Mouse (Mus musculus) neural tube, embryonic 14.5 days (tissue): Measurements from ENCODE around the gene Serpinb11. TPM values are rescaled to one million over a fixed set of nuclear protein-coding genes. Genes with fewer than 3 reads are reported as not detected.

Experiments used
- ATAC-seq: fragments of 200-750 bp; cut with Nextera tagmentation; 2 replicates; pipeline ENCODE4 v1.8.0; 2017; ENCODE audit warnings: low read depth, mild to moderate bottlenecking, moderate TSS enrichment, moderate library complexity
- H3K27ac ChIP-seq: fragments of 300-500 bp; sonication (generic); 2 replicates; pipeline ENCODE4 v1.5.1; 2014; ENCODE audit warnings: low read depth, mild to moderate bottlenecking, control low read depth, low read length, moderate library complexity, mixed read lengths
- H3K27me3 ChIP-seq: fragments of 300-500 bp; sonication (generic); 2 replicates; pipeline ENCODE4 v1.6.1; 2014; ENCODE audit warnings: low read length; ENCODE audit not compliant: control insufficient read depth, insufficient read depth
- H3K36me3 ChIP-seq: fragments of 300-500 bp; sonication (generic); 2 replicates; pipeline ENCODE4 v1.6.1; 2014; ENCODE audit warnings: low read length, mixed read lengths; ENCODE audit not compliant: control insufficient read depth, insufficient read depth
- H3K4me1 ChIP-seq: fragments of 300-500 bp; sonication (generic); 2 replicates; pipeline ENCODE4 v1.6.1; 2014; ENCODE audit warnings: low read length; ENCODE audit not compliant: control insufficient read depth, insufficient read depth
- H3K4me2 ChIP-seq: fragments of 300-500 bp; sonication (generic); 2 replicates; pipeline ENCODE4 v1.6.1; 2014; ENCODE audit warnings: mild to moderate bottlenecking, low read depth, low read length, control low read depth
- H3K4me3 ChIP-seq: fragments of 300-500 bp; sonication (generic); 2 replicates; pipeline ENCODE4 v1.5.1; 2014; ENCODE audit warnings: low read depth, low read length, control low read depth, mixed read lengths
- H3K9ac ChIP-seq: fragments of 300-500 bp; sonication (generic); replicated peaks from 2 replicates; pipeline ENCODE4 v1.6.1; 2014; ENCODE audit warnings: low read depth, mild to moderate bottlenecking, control low read depth, low read length, mixed read lengths
- H3K9me3 ChIP-seq: fragments of 300-500 bp; sonication (generic); 2 replicates; pipeline ENCODE4 v1.6.1; 2016; ENCODE audit warnings: low read length; ENCODE audit not compliant: control insufficient read depth
- WGBS: fragments of 180-500 bp; shearing (Covaris S2); extraction: QIAGEN DNeasy Blood & Tissue Kit; methylation state at CpG from one replicate; pipeline ENCODE4 v1.1.7; 2014; 5-methylcytosine and 5-hydroxymethylcytosine counted together
- polyA plus RNA-seq: library from polyadenylated mRNA; unstranded; fragments of >200 nt; fragmentation: Nextera tagmentation; extraction: Ambion mirVana; gene quantifications from 2 replicates; pipeline ENCODE4 v1.2.1, GENCODE M21; 2014

Serpinb11 gene
- not detected in 2 replicates for polyA plus RNA-seq

DNA sequence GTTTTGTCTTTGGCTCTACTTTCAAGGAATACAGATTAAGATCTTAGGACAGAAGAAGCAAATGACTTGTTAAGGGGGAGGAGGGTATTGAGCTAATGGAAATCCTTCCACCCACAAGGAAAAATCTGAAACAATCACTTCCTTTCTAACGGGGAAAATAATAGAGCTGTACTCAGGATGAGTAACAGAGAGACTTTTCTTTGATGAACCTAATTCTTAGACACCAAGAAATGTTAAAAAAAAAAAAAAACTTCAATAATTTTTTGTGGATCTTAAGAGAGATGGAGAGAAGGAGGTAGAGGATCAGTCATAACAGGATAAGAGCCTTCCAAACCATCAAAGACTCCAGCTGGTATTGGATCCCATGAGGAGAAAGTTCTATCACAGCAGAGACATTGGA is at the start of gene Serpinb11:
Gene Serpinb11 (plus strand): TSS at position 301 of the 400 bp plus-strand sequence.
- H3K27me3 ChIP-seq: no peaks in the 10 kb centered on the region
- no peak for ATAC-seq
- H3K4me1 ChIP-seq: no peaks in the 10 kb centered on the region
- no peaks in the 10 kb centered on the region for H3K36me3 ChIP-seq
- no peaks in the 10 kb centered on the region for H3K9me3 ChIP-seq
- H3K4me2 ChIP-seq: no peak within 1 kb of the TSS
- no peak within 1 kb of the TSS for H3K4me3 ChIP-seq
- WGBS: 63% methylated on average over 1 of the region's 1 CpGs
- no peak within 1 kb of the TSS for H3K9ac ChIP-seq
- no peak within 1 kb of the TSS for H3K27ac ChIP-seq

DNA sequence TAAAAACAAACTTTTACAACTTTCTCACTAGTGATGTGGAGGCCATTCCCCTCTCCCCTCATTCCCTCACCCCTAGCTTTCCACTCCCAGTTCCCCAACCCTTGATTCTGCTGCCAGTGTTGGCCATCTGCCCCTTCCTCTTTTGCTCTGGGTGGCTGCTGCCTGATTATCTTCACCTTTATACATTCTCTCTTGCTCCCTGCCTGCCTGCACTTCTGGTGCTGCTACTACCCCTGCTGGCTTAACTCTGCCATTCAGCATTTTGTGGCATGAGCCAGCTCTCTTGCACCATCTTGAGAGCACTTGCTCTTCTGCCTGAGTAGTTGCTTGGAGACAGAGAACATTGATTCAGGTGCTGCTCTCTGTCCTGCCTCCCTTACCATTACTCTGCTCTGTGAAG is 15.0 kb upstream of the Serpinb11 start:
- Histone ChIP-seq H3K9me3 (no peaks in the 10 kb centered on the region), H3K27me3 (no peaks in the 10 kb centered on the region), H3K4me1 (no peaks in the 10 kb centered on the region), H3K36me3 (no peaks in the 10 kb centered on the region), H3K27ac (no peak overlapping the region), H3K4me3 (no peak overlapping the region), H3K4me2 (no peak overlapping the region), H3K9ac (no peak overlapping the region)
- no peak for ATAC-seq

DNA sequence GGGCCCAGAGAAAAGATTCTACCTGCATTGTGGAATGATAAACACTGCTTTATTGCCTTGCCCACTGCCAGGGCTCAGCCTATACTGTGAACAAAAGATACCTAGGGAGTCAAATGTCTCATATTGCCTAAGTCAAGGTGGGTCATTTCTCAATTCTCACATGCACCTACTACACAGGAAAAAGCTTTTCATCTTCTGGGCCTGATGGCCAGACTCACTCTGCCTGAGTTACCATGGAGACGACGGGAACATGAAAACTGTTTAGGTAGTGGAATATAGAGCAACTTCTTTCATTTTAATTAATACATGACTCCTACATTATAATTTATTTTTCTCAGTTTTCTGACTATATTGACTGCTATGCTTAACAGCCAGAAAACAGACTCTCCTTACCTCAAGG is 14.2 kb upstream of the Serpinb11 start:
- Histone ChIP-seq H3K27ac (no peak overlapping the region), H3K9me3 (no peaks in the 10 kb centered on the region), H3K36me3 (no peaks in the 10 kb centered on the region), H3K4me1 (no peaks in the 10 kb centered on the region), H3K27me3 (no peaks in the 10 kb centered on the region), H3K9ac (no peak overlapping the region), H3K4me3 (no peak overlapping the region), H3K4me2 (no peak overlapping the region)
- ATAC-seq: no peak
- 93% methylated on average over 2 of the region's 2 CpGs for WGBS

DNA sequence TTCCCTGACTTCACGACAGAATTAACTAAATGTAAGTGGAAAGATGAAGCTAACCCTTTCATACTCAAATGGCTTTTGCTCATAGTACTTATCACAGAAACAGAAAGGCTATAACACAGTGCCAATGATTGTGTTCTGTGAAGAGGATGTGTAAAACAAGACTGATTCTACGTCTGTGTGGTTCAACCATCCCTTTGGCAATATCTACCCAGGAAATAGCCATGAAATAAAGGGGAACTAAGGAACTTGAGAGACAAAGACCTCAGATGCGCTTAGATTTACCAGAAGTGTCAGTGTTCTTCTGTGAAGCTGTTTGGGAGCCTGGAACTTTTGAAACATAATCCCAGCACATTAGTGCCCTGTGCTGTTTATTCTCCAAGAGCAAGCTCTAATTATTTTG is 10.6 kb upstream of the Serpinb11 start:
- Histone ChIP-seq H3K27me3 (no peaks in the 10 kb centered on the region), H3K4me1 (no peaks in the 10 kb centered on the region), H3K36me3 (no peaks in the 10 kb centered on the region), H3K4me3 (no peak overlapping the region), H3K9ac (no peak overlapping the region), H3K27ac (no peak overlapping the region), H3K9me3 (no peaks in the 10 kb centered on the region), H3K4me2 (no peak overlapping the region)
- 55% methylated on average over 3 of the region's 3 CpGs for WGBS
- ATAC-seq: no peak

DNA sequence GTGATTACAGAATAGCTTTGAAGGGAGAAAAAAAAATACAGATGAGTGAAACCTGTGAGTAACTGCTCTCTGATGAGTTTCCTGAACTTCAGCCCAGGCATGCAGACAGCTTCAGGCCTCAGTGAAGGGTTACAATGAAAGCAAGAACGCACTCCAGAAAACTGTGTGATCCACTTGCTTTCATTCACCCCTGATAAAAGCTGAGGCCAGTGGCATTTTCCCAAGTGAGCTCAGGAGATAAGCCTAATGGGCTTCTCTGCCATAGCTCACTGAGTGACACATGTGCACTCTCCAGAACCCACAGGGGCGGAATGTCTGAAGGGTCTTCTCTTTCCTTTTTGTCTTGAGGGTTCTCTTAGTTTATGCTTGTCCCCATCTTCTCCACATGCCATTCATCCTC is 9.9 kb upstream of the Serpinb11 start:
- no peak for ATAC-seq
- Histone ChIP-seq H3K36me3 (no peaks in the 10 kb centered on the region), H3K9me3 (no peaks in the 10 kb centered on the region), H3K27me3 (no peaks in the 10 kb centered on the region), H3K27ac (no peak overlapping the region), H3K4me2 (no peak overlapping the region), H3K4me3 (no peak overlapping the region), H3K9ac (no peak overlapping the region), H3K4me1 (no peaks in the 10 kb centered on the region)
- 94% methylated on average over 2 of the region's 2 CpGs for WGBS

DNA sequence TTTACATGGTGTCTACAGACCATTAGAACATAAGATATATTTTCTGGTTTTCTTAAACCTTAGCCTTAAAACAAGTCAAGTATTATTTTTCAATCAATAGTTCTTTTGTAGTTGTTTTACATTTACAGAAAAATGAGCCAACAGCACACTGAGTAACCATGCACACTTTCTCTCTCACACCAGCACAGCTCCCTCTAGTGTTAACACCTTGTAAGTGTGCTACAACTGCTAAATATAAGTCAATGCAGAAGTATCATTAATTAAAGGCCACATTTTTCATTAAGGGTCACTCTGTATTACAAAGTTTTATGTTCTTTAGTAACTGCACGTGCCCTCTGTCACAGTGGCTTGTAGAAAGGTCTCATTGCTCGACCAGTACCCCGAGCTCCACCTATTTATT is 8.0 kb upstream of the Serpinb11 start:
- Histone ChIP-seq H3K4me1 (no peaks in the 10 kb centered on the region), H3K36me3 (no peaks in the 10 kb centered on the region), H3K4me3 (no peak overlapping the region), H3K27ac (no peak overlapping the region), H3K4me2 (no peak overlapping the region), H3K27me3 (no peaks in the 10 kb centered on the region), H3K9me3 (no peaks in the 10 kb centered on the region), H3K9ac (no peak overlapping the region)
- 35% methylated on average over 3 of the region's 3 CpGs for WGBS
- ATAC-seq: no peak

DNA sequence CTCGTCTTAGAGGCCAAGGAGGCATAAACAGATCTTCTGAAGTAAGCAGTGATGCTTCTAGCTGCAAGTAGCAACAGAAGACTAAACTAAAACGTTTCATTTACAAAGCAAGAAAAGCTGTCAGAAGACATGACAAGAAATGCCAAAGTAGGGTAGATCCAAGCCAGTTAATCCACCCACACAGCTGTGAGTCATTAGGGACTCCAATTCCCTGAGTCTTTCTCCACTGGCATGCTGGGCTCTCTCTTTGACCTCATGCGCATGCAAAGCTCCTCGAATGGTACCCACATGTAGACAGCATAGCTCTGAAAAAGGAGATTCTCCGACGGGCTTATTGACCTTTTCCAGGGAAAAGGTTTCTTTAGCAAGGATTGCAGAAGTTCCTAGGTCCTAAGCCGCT is 5.0 kb downstream of the Serpinb11 start:
- Histone ChIP-seq H3K9ac (no peak overlapping the region), H3K4me1 (no peaks in the 10 kb centered on the region), H3K4me2 (no peak overlapping the region), H3K36me3 (no peaks in the 10 kb centered on the region), H3K27ac (no peak overlapping the region), H3K4me3 (no peak overlapping the region), H3K9me3 (no peaks in the 10 kb centered on the region), H3K27me3 (no peaks in the 10 kb centered on the region)
- ATAC-seq: no peak
- 77% methylated on average over 7 of the region's 7 CpGs for WGBS

DNA sequence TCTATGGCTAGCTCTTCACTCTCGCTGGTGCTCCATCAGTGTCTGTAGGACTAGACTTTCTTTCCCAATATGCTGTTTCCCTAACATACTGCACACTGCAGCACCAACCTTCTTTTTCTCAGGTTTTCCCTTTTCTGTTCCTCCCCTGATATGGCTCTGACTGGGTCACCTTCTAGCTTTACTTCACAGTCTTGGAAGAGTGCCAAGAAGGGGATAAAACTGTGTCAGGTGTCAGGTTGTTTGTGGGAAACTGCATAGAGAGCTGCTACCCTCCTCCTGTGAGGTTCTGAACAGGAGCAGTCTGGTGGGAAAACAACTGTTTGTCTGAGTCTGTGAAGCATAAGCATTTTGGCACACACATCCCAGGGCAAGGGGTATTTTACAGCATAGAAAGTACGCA is 7.9 kb downstream of the Serpinb11 start:
- no peaks in the 10 kb centered on the region for H3K36me3 ChIP-seq
- WGBS: 85% methylated on average over 2 of the region's 2 CpGs
- H3K4me3 ChIP-seq: no peak overlapping the region
- H3K9ac ChIP-seq: no peak overlapping the region
- H3K4me2 ChIP-seq: no peak overlapping the region
- ATAC-seq: no peak
- no peaks in the 10 kb centered on the region for H3K4me1 ChIP-seq
- H3K27ac ChIP-seq: no peak overlapping the region
- H3K9me3 ChIP-seq: no peaks in the 10 kb centered on the region
- H3K27me3 ChIP-seq: no peaks in the 10 kb centered on the region

DNA sequence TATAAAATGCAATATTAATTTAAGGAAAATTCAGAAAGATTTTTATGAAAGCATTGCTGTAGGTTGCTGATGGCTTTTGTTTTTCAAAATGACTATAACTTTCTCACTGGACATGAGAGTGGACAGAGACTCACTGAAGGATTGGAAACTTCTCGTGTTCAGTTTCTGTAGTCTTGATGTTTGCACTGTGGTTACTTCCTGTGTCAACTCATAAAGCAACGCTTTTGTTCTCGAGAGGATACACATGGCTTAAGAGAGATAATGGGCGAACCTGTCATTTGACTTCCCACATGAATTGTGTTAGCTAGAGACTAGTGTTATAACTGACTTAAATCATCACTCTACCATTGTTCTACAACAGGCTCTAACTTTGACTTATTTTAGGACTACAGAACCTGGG is 16.0 kb downstream of the Serpinb11 start:
- no peaks in the 10 kb centered on the region for H3K4me1 ChIP-seq
- no peaks in the 10 kb centered on the region for H3K9me3 ChIP-seq
- no peak overlapping the region for H3K4me2 ChIP-seq
- H3K27me3 ChIP-seq: no peaks in the 10 kb centered on the region
- WGBS: 80% methylated on average over 4 of the region's 4 CpGs
- ATAC-seq: no peak
- no peak overlapping the region for H3K9ac ChIP-seq
- no peaks in the 10 kb centered on the region for H3K36me3 ChIP-seq
- H3K4me3 ChIP-seq: no peak overlapping the region
- no peak overlapping the region for H3K27ac ChIP-seq

DNA sequence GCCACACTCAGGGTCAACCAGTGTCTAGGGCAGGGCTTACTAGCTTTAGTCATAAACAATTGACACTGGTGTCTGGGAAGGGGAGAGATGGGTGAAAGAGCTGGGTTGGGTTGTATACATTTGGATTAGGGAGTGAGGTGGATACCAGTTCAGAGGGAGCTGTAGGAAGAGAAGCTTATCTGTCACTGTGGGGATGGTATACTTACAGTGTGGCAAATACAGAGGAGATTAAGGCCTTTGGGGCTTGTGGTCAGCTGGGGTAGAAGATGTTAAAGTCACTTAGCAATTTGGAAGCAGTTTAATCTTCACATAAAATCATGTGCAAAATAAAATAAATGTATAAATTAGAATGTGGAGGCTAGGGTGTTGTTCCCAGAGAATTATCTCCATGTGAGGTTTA is 17.4 kb downstream of the Serpinb11 start:
- ATAC-seq: no peak
- no peak overlapping the region for H3K4me3 ChIP-seq
- no peak overlapping the region for H3K4me2 ChIP-seq
- no peaks in the 10 kb centered on the region for H3K36me3 ChIP-seq
- no peaks in the 10 kb centered on the region for H3K27me3 ChIP-seq
- H3K27ac ChIP-seq: no peak overlapping the region
- no peaks in the 10 kb centered on the region for H3K9me3 ChIP-seq
- H3K9ac ChIP-seq: no peak overlapping the region
- H3K4me1 ChIP-seq: no peaks in the 10 kb centered on the region
